Mouse (Mus musculus) limb, embryonic 10.5 days (tissue): ENCODE data around the gene Ms4a10. TPM values are rescaled to one million over a fixed set of nuclear protein-coding genes. Genes with fewer than 3 reads are reported as not detected.

ENCODE experiments used
- DNase-seq: peaks from one replicate; pipeline ENCODE4 v3.0.0-alpha.2; 2017; ENCODE audit warnings: low spot score
- H3K27ac ChIP-seq: fragments of 300-500 bp; sonication (generic); 2 replicates; pipeline ENCODE4 v1.5.1; 2016; ENCODE audit warnings: mild to moderate bottlenecking
- H3K27me3 ChIP-seq: fragments of 300-500 bp; sonication (generic); 2 replicates; pipeline ENCODE4 v1.6.1; 2016; ENCODE audit warnings: low read depth, mild to moderate bottlenecking; ENCODE audit not compliant: poor library complexity, severe bottlenecking
- H3K36me3 ChIP-seq: fragments of 300-500 bp; sonication (generic); 2 replicates; pipeline ENCODE4 v1.6.1; 2016; ENCODE audit warnings: mild to moderate bottlenecking, moderate library complexity
- H3K4me1 ChIP-seq: fragments of 300-500 bp; sonication (generic); 2 replicates; pipeline ENCODE4 v1.6.1; 2016
- H3K4me3 ChIP-seq: fragments of 300-500 bp; sonication (generic); 2 replicates; pipeline ENCODE4 v1.5.1; 2016; ENCODE audit warnings: mild to moderate bottlenecking, moderate library complexity
- H3K9me3 ChIP-seq: fragments of 300-500 bp; sonication (generic); replicated peaks from 2 replicates; pipeline ENCODE4 v1.6.1; 2016; ENCODE audit warnings: mild to moderate bottlenecking
- WGBS: fragments of 180-500 bp; shearing (Covaris S2); methylation state at CpG from one replicate; pipeline ENCODE4 v1.1.7; 2016; 5-methylcytosine and 5-hydroxymethylcytosine counted together
- polyA plus RNA-seq: library from polyadenylated mRNA; unstranded; fragments of >200 nt; fragmentation: Nextera tagmentation; extraction: Ambion mirVana; gene quantifications from 2 replicates; pipeline ENCODE4 v1.2.1, GENCODE M21; 2016

Gene Ms4a10
- polyA plus RNA-seq, 1 experiment from 2014 or later = not detected

GRCm38 (mm10) chr19:10979184-10980168 is 5.0 kb upstream of the Ms4a10 start:
- H3K27ac ChIP-seq = no peak overlapping the region
- H3K36me3 ChIP-seq = no peaks in the 10 kb centered on the region
- no peak overlapping the region for H3K4me3 ChIP-seq
- WGBS = 12% methylated on average over 18 of the region's 18 CpGs
- H3K9me3 ChIP-seq = no peaks in the 10 kb centered on the region
- H3K4me1 ChIP-seq = peaks cover 12% of the 10 kb centered on the region
- peak; percentile 77 for DNase-seq
- no peaks in the 10 kb centered on the region for H3K27me3 ChIP-seq

GRCm38 (mm10) chr19:10976318-10976717 is 1.8 kb upstream of the Ms4a10 start:
- peaks cover 21% of the 10 kb centered on the region; the same call in 1 of the 2 replicates for H3K4me1 ChIP-seq
- no peak overlapping the region for H3K27ac ChIP-seq
- no peaks in the 10 kb centered on the region for H3K9me3 ChIP-seq
- DNase-seq = no peak
- WGBS = 61% methylated on average over 4 of the region's 4 CpGs
- no peak overlapping the region for H3K4me3 ChIP-seq
- no peaks in the 10 kb centered on the region for H3K36me3 ChIP-seq
- H3K27me3 ChIP-seq = no peaks in the 10 kb centered on the region

- Histone ChIP-seq H3K36me3 (no peaks in the 10 kb centered on the region), H3K4me3 (no peak overlapping the region), H3K9me3 (no peaks in the 10 kb centered on the region), H3K27ac (no peak overlapping the region), H3K4me1 (peaks cover 21% of the 10 kb centered on the region; the same call in 1 of the 2 replicates), H3K27me3 (no peaks in the 10 kb centered on the region)
- no peak for DNase-seq
- WGBS = 87% methylated on average over 2 of the region's 2 CpGs
Observed at GRCm38 (mm10) chr19:10975187-10975586, 717 bp upstream of the Ms4a10 start.

- H3K36me3 ChIP-seq = no peaks in the 10 kb centered on the region
- H3K9me3 ChIP-seq = no peaks in the 10 kb centered on the region
- H3K27ac ChIP-seq = no peak overlapping the region
- H3K4me1 ChIP-seq = peaks cover 14% of the 10 kb centered on the region; the same call in 1 of the 2 replicates
- H3K27me3 ChIP-seq = no peaks in the 10 kb centered on the region
- 27% methylated on average over 2 of the region's 2 CpGs for WGBS
- DNase-seq = no peak
- H3K4me3 ChIP-seq = no peak overlapping the region
Observed at GRCm38 (mm10) chr19:10973187-10973586, 1.3 kb downstream of the Ms4a10 start.

GRCm38 (mm10) chr19:10972660-10973059 is 1.8 kb downstream of the Ms4a10 start:
- Histone ChIP-seq H3K36me3 (no peaks in the 10 kb centered on the region), H3K27ac (no peak overlapping the region), H3K9me3 (no peaks in the 10 kb centered on the region), H3K27me3 (no peaks in the 10 kb centered on the region), H3K4me1 (peaks cover 14% of the 10 kb centered on the region; the same call in 1 of the 2 replicates), H3K4me3 (no peak overlapping the region)
- no peak for DNase-seq
- 72% methylated on average over 3 of the region's 3 CpGs for WGBS

GRCm38 (mm10) chr19:10970457-10970856 is 4.0 kb downstream of the Ms4a10 start:
- WGBS = 86% methylated on average over 3 of the region's 3 CpGs
- Histone ChIP-seq H3K4me1 (peaks cover 14% of the 10 kb centered on the region; the same call in 1 of the 2 replicates), H3K9me3 (no peaks in the 10 kb centered on the region), H3K4me3 (no peak overlapping the region), H3K27me3 (no peaks in the 10 kb centered on the region), H3K36me3 (no peaks in the 10 kb centered on the region), H3K27ac (no peak overlapping the region)
- no peak for DNase-seq

GRCm38 (mm10) chr19:10968578-10968977 is 5.9 kb downstream of the Ms4a10 start:
- DNase-seq = no peak
- H3K9me3 ChIP-seq = no peaks in the 10 kb centered on the region
- WGBS = 93% methylated on average over 7 of the region's 7 CpGs
- H3K36me3 ChIP-seq = no peaks in the 10 kb centered on the region
- peaks cover 5% of the 10 kb centered on the region; the same call in 1 of the 2 replicates for H3K4me1 ChIP-seq
- H3K27ac ChIP-seq = no peak overlapping the region
- H3K4me3 ChIP-seq = no peak overlapping the region
- H3K27me3 ChIP-seq = no peaks in the 10 kb centered on the region

- H3K27ac ChIP-seq = no peak overlapping the region
- H3K4me3 ChIP-seq = no peak overlapping the region
- H3K27me3 ChIP-seq = peaks cover 4% of the 10 kb centered on the region; the same call in 1 of the 2 replicates
- H3K9me3 ChIP-seq = no peaks in the 10 kb centered on the region
- DNase-seq = no peak
- H3K36me3 ChIP-seq = no peaks in the 10 kb centered on the region
- 86% methylated on average over 7 of the region's 7 CpGs for whole genome bisulfite sequencing
- no peaks in the 10 kb centered on the region for H3K4me1 ChIP-seq
Observed at GRCm38 (mm10) chr19:10965721-10966120, 8.7 kb downstream of the Ms4a10 start.

- Histone ChIP-seq H3K4me3 (no peak overlapping the region), H3K4me1 (0 out of 2 replicates have a peak, but pooled peaks cover 4% of the 10 kb centered on the region), H3K27me3 (peaks cover 9% of the 10 kb centered on the region; the same call in 1 of the 2 replicates), H3K27ac (no peak overlapping the region), H3K36me3 (no peaks in the 10 kb centered on the region), H3K9me3 (no peaks in the 10 kb centered on the region)
- 53% methylated on average over 12 of the region's 12 CpGs for WGBS
- DNase-seq = no peak
Observed at GRCm38 (mm10) chr19:10959978-10960346, 14.5 kb downstream of the Ms4a10 start.

- no peaks in the 10 kb centered on the region for H3K36me3 ChIP-seq
- no peak overlapping the region for H3K4me3 ChIP-seq
- DNase-seq = peak; percentile 42
- no peaks in the 10 kb centered on the region for H3K9me3 ChIP-seq
- WGBS = 35% methylated on average over 11 of the region's 11 CpGs
- 0 out of 2 replicates have a peak, but pooled peaks cover 4% of the 10 kb centered on the region for H3K4me1 ChIP-seq
- H3K27me3 ChIP-seq = peaks cover 9% of the 10 kb centered on the region; the same call in 1 of the 2 replicates
- H3K27ac ChIP-seq = no peak overlapping the region
Observed at GRCm38 (mm10) chr19:10959085-10959977, 15.1 kb downstream of the Ms4a10 start.

GRCm38 (mm10) chr19:10952021-10952939 is 22.2 kb downstream of the Ms4a10 start:
- Histone ChIP-seq H3K9me3 (no peaks in the 10 kb centered on the region), H3K27ac (no peak overlapping the region), H3K27me3 (no peaks in the 10 kb centered on the region), H3K4me3 (no peak overlapping the region), H3K36me3 (no peaks in the 10 kb centered on the region; the same call in 1 of the 2 replicates), H3K4me1 (peaks cover 17% of the 10 kb centered on the region)
- 83% methylated on average over 11 of the region's 11 CpGs for WGBS
- DNase-seq = no peak

- 44% methylated on average over 9 of the region's 9 CpGs for WGBS
- no peaks in the 10 kb centered on the region for H3K27me3 ChIP-seq
- H3K27ac ChIP-seq = peak overlapping the region; percentile 70
- H3K36me3 ChIP-seq = peaks cover 26% of the 10 kb centered on the region
- no peak for DNase-seq
- peak overlapping the region; percentile 95 for H3K4me3 ChIP-seq
- H3K9me3 ChIP-seq = no peaks in the 10 kb centered on the region
- peaks cover 27% of the 10 kb centered on the region for H3K4me1 ChIP-seq
Observed at GRCm38 (mm10) chr19:10949558-10949957, 24.9 kb downstream of the Ms4a10 start.
